Mouse (Mus musculus) olfactory bulb, adult 2 months (tissue): ENCODE measurements around the gene Esr1. TPM values are rescaled to one million over a fixed set of nuclear protein-coding genes. Genes with fewer than 3 reads are reported as not detected.

Experiments
- H3K27ac ChIP-seq: fragments of 200-500 bp; 2 replicates; pipeline ENCODE4 v1.5.1; 2012; ENCODE audit warnings: low read depth, low read length; ENCODE audit not compliant: insufficient read depth
- H3K4me1 ChIP-seq: fragments of 200-500 bp; 2 replicates; pipeline ENCODE4 v1.6.1; 2012; ENCODE audit warnings: low read length; ENCODE audit not compliant: control insufficient read depth, insufficient read depth
- H3K4me3 ChIP-seq: fragments of 200-500 bp; 2 replicates; pipeline ENCODE4 v1.5.1; 2012; ENCODE audit warnings: mild to moderate bottlenecking, low read depth, low read length, moderate library complexity; ENCODE audit not compliant: insufficient read depth
- CTCF ChIP-seq: fragments of 200-500 bp; IDR thresholded peaks from 2 replicates; pipeline ENCODE4 v1.5.1; 2012; ENCODE audit warnings: low read depth, mild to moderate bottlenecking, low read length, moderate library complexity; ENCODE audit not compliant: insufficient read depth
- POLR2A ChIP-seq: fragments of 200-500 bp; IDR thresholded peaks from 2 replicates; pipeline ENCODE4 v1.6.1; 2012; ENCODE audit warnings: mild to moderate bottlenecking, low read depth, low read length, moderate library complexity; ENCODE audit not compliant: insufficient read depth
- WGBS: fragments of 180-500 bp; shearing (Covaris S2); methylation state at CpG from one replicate; pipeline ENCODE4 v1.1.7; 2018; 5-methylcytosine and 5-hydroxymethylcytosine counted together
- polyA plus RNA-seq: library from polyadenylated mRNA; stranded (reverse); fragments of >200 nt; gene quantifications from 2 replicates; pipeline ENCODE4 v1.2.4, GENCODE M21; 2012; ENCODE audit warnings: low replicate concordance; ENCODE audit not compliant: missing spikeins, insufficient read depth, insufficient read length

Gene Esr1
- polyA plus RNA-seq, 1 experiment: not detected

DNA sequence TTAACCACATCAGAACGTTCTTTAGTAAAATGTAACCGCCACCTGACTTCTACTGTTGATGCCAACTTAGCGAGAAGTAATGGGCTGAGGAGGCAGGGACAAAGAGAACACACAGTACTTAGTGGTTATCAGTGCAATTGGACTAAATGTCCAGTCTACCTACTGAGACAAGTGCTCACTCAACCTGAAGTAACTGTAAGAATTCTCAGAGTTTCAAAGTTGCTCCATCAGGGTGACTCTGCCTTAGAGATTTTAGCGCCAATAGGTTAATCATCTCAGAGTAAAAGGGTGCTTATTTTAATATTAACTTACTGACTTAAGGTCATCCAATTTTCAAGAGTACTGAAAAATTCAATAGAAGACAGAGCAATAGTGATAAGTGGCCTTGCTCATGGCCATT is 414.5 kb downstream of the Esr1 start:
- Histone ChIP-seq H3K4me1 (no peaks in the 10 kb centered on the region), H3K4me3 (no peak overlapping the region), H3K27ac (no peak overlapping the region)
- WGBS: 92% methylated on average over 4 of the region's 4 CpGs
- TF ChIP-seq POLR2A: no peak
- TF ChIP-seq CTCF: no peak

DNA sequence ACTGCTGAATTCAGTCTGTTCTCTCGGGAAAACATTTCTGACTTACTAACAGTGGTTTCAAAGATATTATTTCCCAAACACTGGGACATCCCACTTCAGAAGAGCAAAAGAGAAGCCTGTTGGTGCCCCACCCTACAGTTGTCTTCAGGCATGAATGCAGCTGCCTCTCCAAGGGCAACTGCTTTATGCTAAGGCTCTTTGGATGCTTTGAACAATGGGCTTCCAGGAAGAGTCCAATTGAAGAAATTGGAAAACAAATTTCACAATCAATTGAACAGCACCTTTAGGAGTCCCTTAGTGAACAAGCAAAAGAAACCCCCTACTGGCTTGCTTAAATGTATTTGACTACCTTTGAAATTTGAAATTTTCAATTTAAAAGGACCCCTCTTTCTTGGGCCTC is 415.8 kb downstream of the Esr1 start:
- WGBS: 58% methylated on average over 1 of the region's 1 CpGs

DNA sequence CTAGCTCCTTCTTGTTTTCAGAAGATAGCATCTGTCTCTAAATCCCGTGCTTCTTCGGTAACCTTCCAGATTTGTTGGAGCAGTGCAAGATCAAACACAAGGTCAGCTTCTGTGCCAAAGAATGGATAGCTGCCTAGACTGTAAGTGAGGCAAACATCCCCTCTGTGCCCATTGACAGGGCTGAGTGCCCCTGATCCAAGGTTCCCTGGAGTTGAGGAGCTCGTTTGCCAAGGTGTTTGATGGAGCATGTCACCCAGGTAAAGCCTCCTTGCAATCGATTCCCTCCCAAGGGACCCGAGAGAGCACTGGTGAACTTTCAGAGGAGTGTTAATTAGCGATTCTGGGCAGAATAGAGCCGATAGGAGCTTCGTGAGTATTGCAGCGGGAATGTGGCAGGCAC is 416.9 kb downstream of the Esr1 start:
- WGBS: 87% methylated on average over 9 of the region's 9 CpGs
- no peak for TF ChIP-seq POLR2A
- TF ChIP-seq CTCF: no peak
- Histone ChIP-seq H3K27ac (no peak overlapping the region), H3K4me1 (no peaks in the 10 kb centered on the region), H3K4me3 (no peak overlapping the region)

More for the DNA sequence above, 415.8 kb downstream of the Esr1 start:
- no peak overlapping the region for H3K4me3 ChIP-seq
- no peaks in the 10 kb centered on the region for H3K4me1 ChIP-seq
- H3K27ac ChIP-seq: no peak overlapping the region
- TF ChIP-seq CTCF: no peak
- no peak for TF ChIP-seq POLR2A

- Histone ChIP-seq H3K4me3 (no peak overlapping the region), H3K27ac (no peak overlapping the region), H3K4me1 (no peaks in the 10 kb centered on the region)
- WGBS: 95% methylated on average over 2 of the region's 2 CpGs
- TF ChIP-seq POLR2A: no peak
- TF ChIP-seq CTCF: no peak
These were observed 417.8 kb downstream of the Esr1 start for GRCm38 (mm10) chr10:5029161-5029560.

GRCm38 (mm10) chr10:5029883-5030282 is 418.5 kb downstream of the Esr1 start:
- H3K4me3 ChIP-seq: no peak overlapping the region
- H3K4me1 ChIP-seq: no peaks in the 10 kb centered on the region
- H3K27ac ChIP-seq: no peak overlapping the region
- 89% methylated on average over 1 of the region's 1 CpGs for WGBS
- TF ChIP-seq CTCF (no peak), POLR2A (no peak)

DNA sequence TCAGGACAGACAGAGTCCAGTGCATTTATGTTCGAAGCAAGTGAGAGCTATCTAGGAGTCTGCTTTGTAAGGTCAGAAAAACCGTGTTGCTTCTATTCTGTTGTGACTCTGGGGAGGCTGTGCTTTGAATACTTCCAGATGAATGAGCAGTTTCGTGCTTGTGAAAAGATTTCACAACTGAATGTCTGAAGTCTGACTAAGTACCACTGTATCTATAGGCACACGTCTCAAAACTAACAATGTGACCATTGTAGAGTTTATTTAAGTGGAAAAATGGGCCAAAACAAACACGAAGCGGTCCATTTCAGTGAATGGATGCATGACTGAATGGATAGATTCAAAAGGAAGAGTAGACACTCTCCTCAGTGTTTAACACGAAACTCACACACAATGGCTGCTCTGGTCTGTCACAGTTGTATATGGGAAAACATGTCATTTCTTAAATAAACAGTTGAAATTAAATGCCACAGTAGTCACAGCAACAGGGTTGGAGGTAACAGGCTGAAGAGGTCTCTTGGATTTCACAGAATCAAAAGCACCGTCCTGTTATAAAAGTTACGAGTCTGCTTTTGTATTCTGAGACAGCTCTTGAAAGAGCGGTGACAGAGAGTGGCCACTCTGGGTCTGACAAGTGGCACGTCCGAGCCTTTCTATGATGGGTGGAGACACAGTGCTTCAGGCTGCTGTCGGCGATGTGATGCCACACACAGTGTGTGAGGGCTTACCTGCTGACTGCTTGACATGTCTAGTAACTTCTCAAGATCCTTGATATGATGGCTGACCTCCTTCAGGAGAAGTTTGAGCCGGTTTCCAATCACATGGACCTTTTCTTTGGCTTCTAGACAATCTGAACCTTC is 421.0 kb downstream of the Esr1 start:
- 52% methylated on average over 15 of the region's 15 CpGs for WGBS

DNA sequence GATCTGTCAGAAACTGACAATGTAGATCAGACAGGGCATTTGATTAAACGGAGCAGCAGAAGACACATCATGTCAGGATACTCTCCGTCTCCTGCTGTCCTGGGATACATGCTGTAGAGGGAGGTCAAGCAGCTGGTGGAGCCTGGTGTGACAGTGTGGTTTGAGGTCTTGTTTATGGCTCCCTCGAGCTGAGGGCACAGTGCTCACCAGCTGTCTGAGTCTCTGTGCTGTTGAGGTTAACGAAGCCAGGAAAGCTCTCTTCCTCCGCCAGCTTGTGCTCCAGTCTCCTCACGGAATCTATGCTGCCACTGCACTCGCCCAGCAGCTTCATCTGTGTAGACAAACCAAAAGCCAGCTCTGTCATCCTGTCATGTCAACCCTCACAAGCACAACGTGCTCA is 429.9 kb downstream of the Esr1 start:
- H3K4me1 ChIP-seq: 0 out of 2 replicates have a peak, but pooled peaks cover 2% of the 10 kb centered on the region
- H3K4me3 ChIP-seq: no peak overlapping the region
- no peak for TF ChIP-seq POLR2A
- TF ChIP-seq CTCF: no peak
- WGBS: 74% methylated on average over 8 of the region's 8 CpGs
- H3K27ac ChIP-seq: no peak overlapping the region

More for the DNA sequence above, 421.0 kb downstream of the Esr1 start:
- Histone ChIP-seq H3K27ac (no peak overlapping the region), H3K4me1 (no peaks in the 10 kb centered on the region), H3K4me3 (no peak overlapping the region)
- no peak for TF ChIP-seq POLR2A
- no peak for TF ChIP-seq CTCF

DNA sequence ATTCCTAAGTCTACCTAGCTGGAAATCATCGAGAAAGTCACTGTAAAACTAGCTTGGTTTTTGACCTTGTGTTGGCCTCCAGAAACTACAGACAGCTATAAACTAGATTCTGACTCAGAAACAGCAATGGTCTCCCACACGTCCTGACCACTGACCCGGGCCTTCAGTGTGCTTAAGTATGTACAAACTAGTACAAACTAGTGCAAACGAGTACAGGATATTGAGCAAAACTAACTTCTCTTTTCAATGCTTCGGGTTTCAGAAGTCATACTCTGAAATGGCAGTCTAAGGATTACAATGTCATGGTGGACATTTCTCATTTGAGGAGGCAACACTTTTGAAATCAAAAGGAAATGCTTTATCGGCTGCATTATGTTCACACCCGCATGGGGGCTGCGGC is 433.1 kb downstream of the Esr1 start:
- WGBS: 89% methylated on average over 8 of the region's 8 CpGs

DNA sequence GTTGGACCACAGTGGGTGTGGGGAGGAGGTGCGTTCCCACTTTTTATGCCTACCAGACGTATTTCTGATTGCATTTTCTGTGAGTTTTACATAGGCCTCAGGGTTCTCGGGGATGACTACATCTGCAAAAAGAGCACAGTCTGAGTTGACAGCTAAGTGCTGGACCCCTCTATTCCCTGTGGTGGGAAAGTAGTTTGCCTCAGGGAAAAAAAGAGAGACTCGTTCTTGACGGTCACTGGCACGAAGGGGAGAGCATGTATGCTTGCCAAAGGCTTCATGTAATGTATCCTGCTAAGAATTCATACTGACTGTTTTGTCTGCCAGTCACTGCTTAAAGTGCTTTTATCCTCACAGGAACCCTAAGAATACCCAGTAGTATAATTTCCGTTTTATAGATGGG is 433.8 kb downstream of the Esr1 start:
- no peak for TF ChIP-seq CTCF
- TF ChIP-seq POLR2A: no peak
- H3K4me3 ChIP-seq: no peak overlapping the region
- no peak overlapping the region for H3K27ac ChIP-seq
- H3K4me1 ChIP-seq: 0 out of 2 replicates have a peak, but pooled peaks cover 2% of the 10 kb centered on the region
- WGBS: 41% methylated on average over 7 of the region's 7 CpGs

More for the DNA sequence above, 433.1 kb downstream of the Esr1 start:
- Histone ChIP-seq H3K4me1 (0 out of 2 replicates have a peak, but pooled peaks cover 2% of the 10 kb centered on the region), H3K4me3 (no peak overlapping the region), H3K27ac (no peak overlapping the region)
- TF ChIP-seq CTCF: no peak
- no peak for TF ChIP-seq POLR2A

DNA sequence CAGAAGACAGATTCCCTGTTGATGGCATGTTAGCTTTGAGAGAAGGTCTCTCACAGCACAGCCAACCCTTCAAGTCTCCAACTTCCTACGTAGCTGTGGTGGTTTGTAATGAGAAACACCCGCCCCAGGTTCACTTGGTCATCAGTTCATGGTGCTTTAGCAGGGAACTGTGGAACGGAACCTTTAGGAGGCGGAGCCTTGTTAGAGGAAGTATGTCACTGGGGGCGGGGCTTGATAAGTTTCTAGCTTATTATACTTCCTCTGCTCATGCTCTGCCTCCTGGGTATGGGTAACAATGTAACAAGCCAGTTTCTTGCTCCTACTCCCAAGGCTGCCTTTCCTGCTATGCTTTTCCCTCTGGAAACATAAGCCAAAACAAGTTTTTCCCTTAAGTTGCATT is 434.3 kb downstream of the Esr1 start:
- Histone ChIP-seq H3K4me3 (no peak overlapping the region), H3K4me1 (0 out of 2 replicates have a peak, but pooled peaks cover 2% of the 10 kb centered on the region), H3K27ac (no peak overlapping the region)
- 82% methylated on average over 5 of the region's 5 CpGs for WGBS
- no peak for TF ChIP-seq POLR2A
- TF ChIP-seq CTCF: no peak

Other genes starting within 250 kb of the Esr1 start
- not detected in 2 replicates for gene Zbtb2, start 223.5 kb upstream of the Esr1 start, polyA plus RNA-seq
- not detected in 2 replicates for gene Rmnd1, start 179.2 kb upstream of the Esr1 start, polyA plus RNA-seq
- gene Armt1, start 179.1 kb upstream of the Esr1 start, polyA plus RNA-seq: 333 TPM in 1 of 2 replicates, not detected in the other
- not detected in 2 replicates for gene Ccdc170, start 129.1 kb upstream of the Esr1 start, polyA plus RNA-seq